Mouse (Mus musculus) cerebellum, postnatal 10 days (tissue): ENCODE data around the gene Gm21985.
A peak's percentile ranks its signal among the peaks of the same experiment; 100 is the strongest.
"Not testable (repeated sequence)": the region's sequence is repeated elsewhere in the genome, so short reads cannot be mapped to it uniquely, and the experiment has no call there.

ENCODE experiments used
- DNase-seq, 2 experiments: peaks; one replicate each; pipeline ENCODE4 v3.0.0; 2021; ENCODE audit warnings: mixed read lengths in 2 of 2

Gene Gm21985

DNA sequence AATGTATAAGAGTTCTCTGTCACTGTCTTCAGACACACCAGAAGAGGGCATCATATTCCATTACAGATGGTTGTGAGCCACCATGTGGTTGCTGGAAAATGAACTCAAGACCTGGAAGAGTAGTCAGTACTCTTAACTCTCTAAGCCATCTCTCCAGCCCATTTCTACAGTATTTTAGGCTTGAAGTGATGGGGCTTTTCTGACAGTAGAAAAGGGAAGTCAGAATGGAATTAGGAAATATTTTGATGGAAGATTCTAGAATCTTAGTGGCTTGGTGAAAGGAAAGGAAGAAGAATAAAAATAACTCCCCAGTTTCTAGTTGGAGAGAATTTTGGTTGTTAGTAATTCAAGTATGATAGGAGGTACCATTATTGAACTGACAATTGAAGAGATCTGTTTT is 127.8 kb downstream of the Gm21985 start:
- no peak for DNase-seq

DNA sequence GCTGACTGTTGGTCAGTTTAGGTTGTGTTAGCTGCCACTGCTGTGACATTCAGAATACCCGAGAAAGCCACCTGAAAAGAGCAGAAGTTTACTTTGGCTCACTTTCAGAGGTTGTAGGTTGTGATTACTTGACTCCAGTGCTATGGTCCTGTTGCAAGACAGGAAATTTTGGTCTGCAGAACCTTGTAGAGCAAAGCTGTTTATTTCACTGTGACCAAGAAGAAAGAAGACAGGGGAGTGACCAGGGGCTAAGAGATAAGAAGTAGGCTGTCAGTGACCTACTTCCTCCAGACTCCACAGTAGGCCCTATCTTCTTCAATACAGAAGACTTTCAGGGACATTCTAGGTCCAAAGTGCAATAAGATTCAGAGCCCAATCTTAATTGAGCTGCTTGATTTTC is 130.5 kb downstream of the Gm21985 start:
- no peak for DNase-seq

DNA sequence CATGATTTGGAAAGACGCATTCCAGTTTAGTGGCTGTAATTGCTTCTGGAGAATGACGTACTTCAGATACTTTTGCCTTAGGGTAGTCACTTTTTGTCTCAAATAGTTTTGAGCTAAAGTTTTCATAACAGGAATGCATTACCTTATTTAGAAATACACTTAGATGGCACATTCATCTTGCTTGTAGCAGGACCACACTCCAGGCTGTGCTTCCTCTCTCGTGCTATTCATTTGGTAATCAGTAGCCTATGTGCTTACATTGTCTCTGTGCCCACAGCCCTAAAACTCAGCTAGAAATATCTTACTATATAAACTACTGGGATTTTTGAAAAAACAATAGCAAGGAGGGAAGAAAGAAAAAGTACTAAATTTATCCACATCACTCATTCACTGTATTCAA is 140.9 kb downstream of the Gm21985 start:
- no peak for DNase-seq

- DNase-seq = no peak
Measured at GRCm38 (mm10) chr2:112425308-112425707, 159.2 kb downstream of the Gm21985 start.

- DNase-seq = not testable (repeated sequence)
Measured at GRCm38 (mm10) chr2:112428534-112428933, 162.4 kb downstream of the Gm21985 start.

GRCm38 (mm10) chr2:112429665-112430064 is 163.6 kb downstream of the Gm21985 start:
- DNase-seq = no peak

GRCm38 (mm10) chr2:112430403-112430802 is 164.3 kb downstream of the Gm21985 start:
- DNase-seq = no peak

DNA sequence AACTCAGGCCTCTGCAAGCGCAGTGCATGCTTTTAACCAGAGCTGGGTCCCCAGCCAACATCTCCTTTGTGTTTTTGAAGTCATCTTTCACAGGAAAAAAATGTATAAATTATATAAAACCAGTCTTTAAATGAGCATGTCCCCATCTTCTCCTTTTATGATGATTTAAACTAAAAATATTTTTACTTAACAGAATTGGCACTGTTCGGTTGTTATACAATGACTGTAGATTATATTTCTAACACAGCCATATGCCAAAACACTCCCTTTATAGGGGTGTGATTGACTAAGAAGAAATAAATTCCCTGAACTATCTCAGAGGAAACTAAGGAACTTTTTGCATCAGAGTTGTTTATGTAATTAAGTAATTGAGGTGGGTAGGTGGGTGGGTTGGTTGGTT is 166.4 kb downstream of the Gm21985 start:
- no peak for DNase-seq

DNA sequence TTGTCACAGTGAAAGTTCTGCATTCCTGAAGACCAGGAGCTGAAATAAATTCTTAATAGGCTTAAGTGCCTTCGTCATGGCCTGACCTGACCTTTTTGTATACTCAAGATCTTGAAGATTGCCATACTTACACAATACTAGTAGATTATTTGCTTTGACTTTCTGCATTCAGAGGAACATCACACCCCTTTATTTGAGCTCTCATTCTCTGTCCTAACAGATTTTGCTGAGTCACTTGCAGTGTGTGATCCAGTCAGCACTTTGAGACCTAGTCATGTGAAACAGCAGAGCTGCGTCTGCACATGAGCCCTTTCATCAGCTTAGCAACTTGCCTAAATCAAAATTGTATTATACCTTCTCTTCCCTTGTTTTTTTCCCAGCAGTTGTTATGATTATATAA is 167.2 kb downstream of the Gm21985 start:
- no peak for DNase-seq

DNA sequence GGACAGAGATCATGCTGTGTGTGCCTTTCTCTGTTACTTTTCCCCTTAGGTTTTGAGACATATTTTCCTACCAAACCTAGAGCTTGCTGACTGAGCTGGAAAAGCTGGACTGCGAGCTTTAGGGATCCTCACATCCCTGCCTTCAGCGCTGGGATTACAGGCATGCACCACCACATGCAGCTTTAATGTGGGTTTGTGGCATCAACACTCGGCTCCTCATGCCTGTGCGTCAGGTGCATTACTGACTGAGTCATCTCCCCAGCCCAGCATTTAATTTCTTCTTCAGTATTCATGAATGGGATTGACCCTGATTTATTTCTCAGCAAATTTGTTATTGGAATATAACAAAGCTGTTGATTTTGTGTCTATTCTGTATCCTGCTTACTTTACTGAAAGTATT is 170.2 kb downstream of the Gm21985 start:
- DNase-seq = no peak

- no peak for DNase-seq
Measured at GRCm38 (mm10) chr2:112437589-112437988, 171.5 kb downstream of the Gm21985 start.

DNA sequence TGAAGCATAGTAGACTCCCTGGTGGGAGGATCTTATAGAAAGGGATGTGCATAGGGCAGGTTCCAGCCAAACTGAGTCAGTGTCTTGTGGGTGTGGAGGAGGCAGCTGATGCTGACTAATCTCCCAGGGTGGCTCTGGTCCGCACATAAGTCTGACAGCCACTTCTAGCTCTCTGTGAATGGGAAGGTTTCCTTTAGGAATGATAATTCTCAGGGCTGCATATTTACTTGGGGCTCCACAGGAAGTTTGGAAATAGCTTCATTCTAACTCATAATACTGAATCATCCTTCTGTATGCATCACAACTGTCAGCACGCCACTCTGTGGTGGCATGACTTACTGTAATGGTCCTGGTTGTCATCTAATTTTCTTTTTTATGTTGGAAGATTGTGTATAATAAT is 177.4 kb downstream of the Gm21985 start:
- no peak for DNase-seq

DNA sequence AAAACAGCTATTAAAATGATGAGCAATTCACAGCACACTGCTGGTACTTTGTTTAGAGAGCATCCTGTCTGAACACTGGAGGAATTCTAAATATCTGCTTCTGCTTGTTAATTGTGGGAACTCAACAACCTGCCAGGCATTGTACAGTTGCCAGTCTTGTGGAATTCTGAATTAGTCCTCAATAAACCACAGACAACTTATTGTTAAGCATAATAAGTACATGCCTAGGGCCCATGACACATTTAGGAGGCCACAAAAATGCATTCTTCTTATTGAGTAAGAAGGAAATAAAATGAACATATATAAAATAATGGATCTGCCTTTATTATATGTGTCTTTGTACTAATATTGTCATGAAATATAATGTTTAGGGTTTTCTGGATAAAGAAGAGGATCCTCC is 179.4 kb downstream of the Gm21985 start:
- no peak for DNase-seq

- DNase-seq = not testable (repeated sequence)
Measured at GRCm38 (mm10) chr2:112448046-112448445, 181.9 kb downstream of the Gm21985 start.

DNA sequence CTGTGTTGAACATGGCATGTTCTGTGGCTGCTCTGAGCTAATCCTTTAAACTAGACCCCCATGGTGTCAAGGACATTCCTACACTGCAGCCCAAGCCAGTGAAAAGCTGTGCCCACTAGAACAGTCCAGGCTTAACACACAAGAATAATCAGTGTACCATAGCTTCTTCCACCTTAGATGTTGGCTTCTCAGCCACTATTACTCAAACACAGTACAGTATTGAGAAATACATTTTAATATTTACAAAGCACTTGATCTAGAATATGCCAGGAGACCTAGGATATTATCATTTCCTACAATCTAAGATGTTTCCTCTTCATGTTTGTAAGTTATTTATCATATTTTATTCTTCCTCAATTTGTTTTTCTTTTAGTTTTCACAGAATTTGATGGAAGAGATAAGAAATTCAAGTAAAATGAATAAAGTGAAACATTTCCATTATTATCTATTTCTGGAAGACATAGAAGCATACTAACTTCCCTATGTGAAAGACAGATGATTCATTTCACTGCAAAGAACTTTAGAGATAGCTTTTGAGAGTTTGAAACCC is 182.5 kb downstream of the Gm21985 start:
- DNase-seq = no peak

DNA sequence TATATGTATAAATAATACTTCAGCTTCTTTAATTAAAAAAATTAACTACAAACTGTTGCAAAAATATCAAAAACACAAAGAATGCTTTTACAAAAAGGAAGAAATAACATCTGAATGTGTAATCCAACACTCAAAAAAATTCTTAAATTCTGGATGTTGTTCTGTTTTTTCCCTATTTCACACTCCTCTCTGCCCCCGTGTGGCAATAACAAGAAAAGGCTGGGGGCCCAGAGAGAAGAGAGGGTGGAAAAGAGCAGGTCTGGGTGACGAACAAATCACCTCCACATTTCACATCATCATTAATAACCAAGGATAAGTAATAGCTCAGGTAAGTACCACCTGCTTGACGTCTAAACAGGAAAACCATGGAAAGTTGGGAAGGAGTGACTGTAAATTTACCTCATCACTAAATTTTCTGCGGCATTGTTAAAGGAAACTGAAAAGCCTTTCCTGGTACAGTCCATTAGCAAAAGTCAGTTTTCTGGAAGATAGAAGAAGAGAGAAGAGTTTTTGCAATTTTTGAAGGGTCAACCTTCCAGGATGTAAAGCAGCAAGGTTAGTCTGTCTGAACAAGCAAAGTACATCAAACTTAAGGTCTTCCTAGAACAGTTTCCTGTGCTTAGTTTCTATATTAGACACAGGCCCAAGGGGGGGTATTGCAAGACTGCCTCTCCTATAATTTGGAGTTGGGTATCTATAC is 183.6 kb downstream of the Gm21985 start:
- DNase-seq = peak; percentile 52 to 53

DNA sequence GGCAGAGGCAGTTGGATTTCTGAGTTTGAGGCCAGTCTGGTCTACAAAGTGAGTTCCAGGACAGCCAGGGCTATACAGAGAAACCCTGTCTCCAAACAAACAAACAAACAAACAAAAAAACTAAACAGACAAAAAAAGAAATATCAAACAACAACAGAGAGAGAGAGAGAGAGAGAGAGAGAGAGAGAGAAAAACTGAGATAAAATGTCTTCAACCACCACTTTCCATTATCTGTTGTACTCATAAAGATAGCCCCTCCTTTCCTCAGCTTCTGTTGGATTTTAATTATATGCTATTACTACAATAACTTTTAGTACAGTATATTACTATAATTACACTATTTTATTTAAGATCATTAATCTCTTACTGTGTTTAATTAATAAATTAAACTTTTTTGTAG is 186.4 kb downstream of the Gm21985 start:
- not testable (repeated sequence) for DNase-seq

DNA sequence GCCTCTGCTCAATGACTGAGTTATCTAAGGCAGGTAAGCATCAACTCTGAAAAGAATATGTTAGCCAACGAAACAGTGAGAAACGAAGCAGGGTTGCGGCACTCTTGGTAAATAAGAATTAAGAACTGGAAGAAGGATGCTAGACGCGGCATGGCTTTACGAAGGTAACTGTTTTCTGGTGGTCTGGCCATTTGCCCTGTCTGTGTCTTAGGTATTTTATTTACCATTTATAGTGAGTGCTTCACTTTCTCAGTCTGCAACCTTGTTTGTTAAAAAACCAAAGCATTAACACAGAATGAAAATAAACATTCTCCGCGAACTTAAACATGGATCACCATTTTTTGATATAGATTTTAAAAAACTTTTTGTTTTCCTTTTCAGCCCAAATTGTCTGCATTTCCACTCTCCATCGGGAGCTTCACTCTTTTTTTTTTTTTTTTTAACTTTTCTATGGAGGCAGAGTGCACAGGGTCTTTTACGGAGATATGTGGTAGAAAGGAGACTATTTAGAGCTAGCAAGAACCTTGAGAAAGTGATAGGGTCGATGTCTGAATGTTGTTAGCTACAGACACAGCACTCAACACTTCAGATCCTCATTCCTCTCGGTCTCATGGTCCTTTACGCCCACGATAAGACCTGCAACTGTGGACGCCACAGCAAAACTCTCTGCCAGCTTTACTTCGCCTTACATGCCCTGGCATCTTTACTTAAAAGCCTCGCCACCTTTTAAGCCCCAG is 188.2 kb downstream of the Gm21985 start:
- peak in 1 of 2 experiments; percentile 18 for DNase-seq

DNA sequence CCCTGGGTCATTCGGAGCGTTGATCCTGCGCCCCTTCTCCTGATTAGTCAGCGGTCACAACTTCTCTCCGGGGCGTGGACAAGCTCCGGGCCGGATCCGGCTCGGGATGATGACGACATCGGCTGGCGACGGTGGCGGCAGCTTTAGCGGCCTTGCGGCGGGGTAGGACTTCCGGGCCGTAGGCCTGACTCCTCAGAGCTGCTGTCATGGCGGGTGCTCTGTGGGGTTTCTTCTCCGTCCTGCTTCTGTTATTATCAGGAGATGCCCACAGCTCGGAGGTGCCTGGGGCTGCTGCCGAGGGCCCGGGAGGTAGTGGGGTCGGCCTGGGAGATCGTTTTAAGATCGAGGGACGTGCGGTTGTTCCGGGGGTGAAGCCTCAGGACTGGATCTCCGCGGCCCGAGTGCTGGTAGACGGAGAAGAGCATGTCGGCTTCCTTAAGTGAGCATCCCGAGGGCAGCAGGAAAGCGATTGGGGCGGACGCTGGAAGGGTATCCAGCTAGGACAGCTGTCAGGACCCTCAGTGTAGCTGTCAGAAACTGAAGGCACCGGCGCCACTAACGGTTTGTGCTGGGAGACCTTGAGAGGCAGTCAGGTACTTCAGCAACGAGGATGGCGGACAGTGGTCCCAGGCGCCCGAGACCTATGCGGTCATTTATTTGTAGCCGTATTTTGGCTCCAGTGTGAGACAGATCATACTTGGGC is 188.9 kb downstream of the Gm21985 start, which contains the start of gene Emc7:
Emc7 (plus strand) TSS at position 136 of the 703 bp plus-strand sequence.
- DNase-seq = peak; percentile 100
